Mouse (Mus musculus): ENCODE measurements around the gene Recql.

The Recql gene

GRCm38 (mm10) chr6:142387011-142387754 is at the start of gene Recql, which contains the start of gene Golt1b:
Gene Recql (minus strand): TSS chr6:142387087.
Gene Golt1b (plus strand): TSS chr6:142387221.
- peak; percentile 85 for DNase-seq (ENCODE audit: extremely low read depth, low read depth)

DNA sequence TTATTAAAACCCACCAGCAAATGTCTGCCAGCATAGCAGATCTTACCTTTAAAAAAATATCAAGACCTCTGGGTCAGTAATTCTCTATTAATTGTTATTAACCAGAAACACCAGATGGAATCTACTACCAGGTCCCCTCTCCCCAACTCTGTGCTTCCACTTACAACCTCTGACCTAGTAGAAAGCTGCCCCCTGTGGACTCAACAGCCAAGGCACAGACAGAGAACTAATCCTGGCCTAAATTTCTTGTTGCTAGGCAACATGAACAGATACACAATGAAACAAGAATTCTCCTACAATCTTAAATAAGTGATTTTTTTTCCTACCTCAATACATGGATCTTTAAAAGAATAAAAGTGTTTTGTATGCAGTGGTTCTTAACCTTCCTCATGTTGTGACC is 42.2 kb upstream of the Recql start:
- DNase-seq (ENCODE audit: extremely low read depth, low read depth) = no peak

- no peak for DNase-seq (ENCODE audit: extremely low read depth, low read depth)
Observed at GRCm38 (mm10) chr6:142424976-142425375, 38.1 kb upstream of the Recql start.

GRCm38 (mm10) chr6:142414597-142414996 is 27.7 kb upstream of the Recql start:
- DNase-seq (ENCODE audit: extremely low read depth, low read depth) = no peak

GRCm38 (mm10) chr6:142413845-142414244 is 27.0 kb upstream of the Recql start:
- DNase-seq (ENCODE audit: extremely low read depth, low read depth) = no peak

- no peak for DNase-seq (ENCODE audit: extremely low read depth, low read depth)
Observed at GRCm38 (mm10) chr6:142412906-142413491, 26.1 kb upstream of the Recql start, which contains the start of gene Spx. Gene Spx (plus strand): TSS chr6:142413441.

DNA sequence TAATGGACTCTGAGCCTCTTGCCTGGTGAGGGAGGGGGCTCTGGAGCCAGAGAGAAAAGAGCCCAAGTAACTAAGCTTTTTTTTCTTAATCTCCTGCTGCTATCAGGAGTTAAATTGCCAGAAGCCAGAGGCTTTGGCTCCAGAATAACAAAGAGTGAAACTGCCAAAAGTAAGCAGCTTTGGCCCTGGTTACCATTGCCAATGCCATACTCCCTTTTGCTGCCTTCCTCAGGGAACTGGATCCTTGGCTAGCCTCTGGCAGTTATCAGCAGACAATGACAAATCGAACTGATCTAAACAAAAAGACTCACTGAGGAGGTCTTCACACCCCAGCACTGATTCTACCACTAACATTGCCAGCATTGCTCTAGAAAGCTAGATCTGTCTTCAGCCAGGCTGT is 24.3 kb upstream of the Recql start:
- DNase-seq (ENCODE audit: extremely low read depth, low read depth) = no peak

DNA sequence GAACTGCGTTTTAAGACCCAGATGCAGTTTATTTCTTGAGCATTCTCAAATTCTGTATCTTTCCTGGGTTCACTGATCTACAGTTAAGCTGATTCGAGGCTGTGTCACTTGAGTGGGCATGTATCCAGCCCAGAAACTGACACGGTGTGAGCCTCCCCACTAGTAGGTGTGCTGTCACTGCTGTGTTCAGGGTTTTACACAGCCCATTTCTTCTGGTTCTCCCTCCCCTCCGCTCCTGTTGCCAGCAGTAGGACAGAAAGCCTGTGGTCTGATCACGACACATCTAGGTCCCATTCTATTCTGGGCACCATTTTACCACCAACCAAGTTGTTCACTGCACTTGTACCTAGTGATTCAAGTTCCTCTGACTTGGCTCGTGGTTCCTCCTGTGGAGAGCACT is 8.9 kb upstream of the Recql start:
- DNase-seq (ENCODE audit: extremely low read depth, low read depth) = no peak

GRCm38 (mm10) chr6:142394669-142395068 is 7.8 kb upstream of the Recql start:
- no peak for DNase-seq (ENCODE audit: extremely low read depth, low read depth)

DNA sequence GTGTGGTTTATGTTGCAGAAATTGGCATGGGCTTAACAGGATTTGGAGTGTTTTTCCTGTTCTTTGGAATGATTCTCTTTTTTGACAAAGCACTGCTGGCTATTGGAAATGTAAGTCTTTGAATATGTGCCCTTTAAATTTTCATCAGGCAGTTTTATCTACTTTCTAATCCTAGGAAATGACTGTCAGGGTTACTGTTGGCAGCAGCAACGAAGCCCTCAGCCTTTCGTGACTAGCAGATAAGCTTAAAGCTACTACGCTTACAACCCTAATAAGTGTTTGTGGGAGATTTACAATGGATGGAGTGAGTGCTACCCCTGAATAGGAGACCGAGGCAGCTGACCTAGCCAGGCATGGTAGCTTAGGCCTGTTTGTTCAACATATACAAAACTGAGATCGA is 5.4 kb upstream of the Recql start:
- DNase-seq (ENCODE audit: extremely low read depth, low read depth) = no peak

GRCm38 (mm10) chr6:142389101-142389500 is 2.2 kb upstream of the Recql start:
- DNase-seq (ENCODE audit: extremely low read depth, low read depth) = no peak

GRCm38 (mm10) chr6:142387755-142388271 is 926 bp upstream of the Recql start:
- peak; percentile 22 for DNase-seq (ENCODE audit: extremely low read depth, low read depth)

DNA sequence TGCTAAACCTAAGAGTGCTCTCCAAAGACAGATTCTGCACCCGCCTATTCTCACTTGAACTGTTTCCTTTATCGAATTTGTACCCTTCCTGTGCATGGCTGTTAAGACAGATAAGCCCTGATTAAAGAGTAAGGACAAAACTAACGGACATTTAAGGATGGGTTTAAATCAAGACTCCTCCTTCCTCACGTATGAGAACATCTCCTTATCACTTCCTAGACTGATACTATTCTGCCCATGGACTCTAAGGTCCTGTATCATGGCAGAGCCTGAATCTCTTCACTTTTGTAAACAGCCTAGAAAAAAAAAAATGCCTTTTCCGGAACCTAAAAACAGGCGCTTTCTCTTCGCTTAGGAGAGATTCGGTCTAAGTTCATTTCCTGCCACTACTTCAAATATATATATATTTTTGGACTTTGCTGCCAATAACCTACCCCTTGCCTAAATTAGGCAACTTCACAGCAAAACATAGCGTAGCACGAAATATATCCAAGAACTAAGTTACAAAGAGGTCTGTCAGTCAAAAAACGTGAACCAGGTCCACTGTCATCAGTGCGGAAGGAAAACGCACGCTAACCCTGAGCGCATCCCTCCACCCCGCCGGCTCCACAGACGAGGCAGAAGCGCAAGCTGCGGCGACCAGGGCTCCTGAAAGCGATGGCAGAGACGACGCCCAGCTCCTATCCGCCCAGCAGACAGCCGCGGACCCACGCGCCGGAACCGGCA is 439 bp downstream of the Recql start:
- DNase-seq (ENCODE audit: extremely low read depth, low read depth) = peak; percentile 79

DNA sequence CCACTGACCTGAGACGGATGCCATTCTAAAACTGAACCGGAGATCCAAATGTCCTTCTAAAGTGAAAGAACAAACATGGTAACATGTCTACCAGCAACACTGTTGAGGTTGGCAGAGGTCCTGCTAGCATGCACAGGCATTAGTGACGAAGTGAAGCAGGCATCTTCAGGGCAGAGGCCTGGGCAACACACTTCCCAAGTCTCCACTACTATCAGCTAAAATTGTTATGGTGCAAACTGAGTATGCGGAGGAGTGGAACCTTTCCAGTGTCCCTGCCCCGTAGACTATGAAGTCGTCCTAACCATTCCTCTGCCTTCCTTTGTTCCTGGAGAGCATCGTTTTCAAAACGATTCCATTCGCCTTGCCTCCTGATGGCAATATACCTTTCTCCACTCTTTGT is 2.4 kb downstream of the Recql start:
- DNase-seq (ENCODE audit: extremely low read depth, low read depth) = no peak

DNA sequence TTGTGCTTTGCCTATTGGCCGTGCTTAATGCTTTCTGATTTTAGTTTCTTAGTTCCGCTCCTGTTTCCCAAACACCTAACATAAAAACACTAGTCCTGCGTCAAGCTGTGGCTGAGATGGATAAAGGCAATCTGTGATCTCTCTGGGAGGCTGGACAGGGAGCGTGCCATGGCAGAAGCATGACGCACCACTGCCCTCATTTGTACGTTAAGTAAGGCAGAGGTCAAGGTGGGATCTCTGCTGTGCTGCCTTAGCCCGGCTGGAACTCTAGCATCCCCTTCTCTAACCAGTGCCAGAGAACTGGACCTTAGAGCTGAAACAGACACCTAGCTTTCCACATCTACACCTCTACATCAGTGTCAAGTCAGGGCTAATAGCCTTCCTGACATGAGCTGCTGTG is 5.3 kb downstream of the Recql start:
- DNase-seq (ENCODE audit: extremely low read depth, low read depth) = no peak

DNA sequence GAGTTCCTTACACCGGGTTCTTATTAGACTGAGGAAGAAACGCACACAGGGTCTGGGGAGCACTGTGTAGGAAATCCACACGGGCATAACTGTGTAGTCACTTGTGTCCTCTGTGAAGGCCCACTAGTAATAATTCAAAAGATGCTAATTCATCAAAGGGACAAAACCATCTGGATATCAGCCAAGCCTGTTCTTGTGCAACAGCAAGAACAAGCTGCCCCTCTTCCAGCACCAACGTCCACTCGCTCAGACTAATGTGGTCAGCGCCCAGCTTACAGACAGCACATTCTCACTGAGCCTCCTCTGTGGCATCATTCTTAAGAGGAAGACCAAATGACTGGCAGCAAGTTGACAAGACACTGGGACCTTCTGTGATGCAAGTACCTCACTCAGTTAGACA is 6.9 kb downstream of the Recql start:
- DNase-seq (ENCODE audit: extremely low read depth, low read depth) = no peak

DNA sequence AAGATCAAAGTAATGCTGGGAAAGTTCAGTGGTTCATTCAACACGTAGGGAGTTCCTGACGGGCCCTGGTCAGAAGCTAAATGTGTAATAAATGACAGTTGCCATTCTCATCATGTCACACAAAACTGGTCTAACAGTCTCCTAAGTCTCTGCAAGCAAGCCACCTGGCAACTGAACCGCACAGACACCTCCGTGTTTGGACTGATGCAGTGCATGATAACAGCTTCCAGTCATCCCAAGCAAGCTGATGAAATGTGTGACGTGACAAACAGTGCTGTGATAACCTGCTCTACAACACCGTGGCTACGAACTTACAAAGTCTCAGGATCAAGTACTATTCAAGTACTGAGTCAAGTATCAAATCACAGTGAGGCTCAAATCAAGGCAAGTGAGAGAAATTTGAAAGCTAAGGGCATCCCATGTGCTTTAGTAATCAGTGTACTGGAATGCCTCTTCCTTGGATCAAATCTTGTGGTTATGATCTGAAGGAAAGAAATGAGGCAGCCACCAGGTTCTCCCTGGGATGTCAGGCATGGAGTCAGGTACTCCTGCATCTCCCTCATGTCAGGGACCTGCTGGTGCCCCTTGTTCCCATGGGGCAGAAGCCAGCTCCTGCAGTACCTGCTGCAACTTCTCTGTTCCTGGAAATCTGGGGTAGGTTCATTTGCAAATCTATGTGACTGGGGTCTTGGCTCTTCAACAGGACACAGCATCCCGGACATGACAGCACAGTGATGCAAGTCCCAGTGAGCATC is 8.1 kb downstream of the Recql start:
- DNase-seq (ENCODE audit: extremely low read depth, low read depth) = no peak

DNA sequence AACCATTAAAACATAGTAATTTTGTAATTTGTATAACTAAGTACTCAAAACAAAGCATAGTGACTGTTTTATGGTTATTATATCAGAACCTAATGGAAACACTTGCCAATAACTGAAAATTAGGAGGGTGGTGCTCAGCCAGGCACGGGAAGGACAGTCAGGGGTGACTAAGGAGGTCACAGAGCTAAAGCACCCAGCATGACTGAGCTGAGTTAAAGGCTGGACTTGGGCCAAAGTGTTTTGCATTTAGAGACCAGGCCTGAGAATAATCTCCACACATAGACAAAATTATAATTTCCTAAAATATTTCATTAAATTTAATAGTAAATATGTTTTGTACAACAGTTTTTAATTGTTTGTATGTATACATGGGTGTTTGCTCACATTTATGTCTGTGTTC is 9.8 kb downstream of the Recql start:
- DNase-seq (ENCODE audit: extremely low read depth, low read depth) = no peak

DNA sequence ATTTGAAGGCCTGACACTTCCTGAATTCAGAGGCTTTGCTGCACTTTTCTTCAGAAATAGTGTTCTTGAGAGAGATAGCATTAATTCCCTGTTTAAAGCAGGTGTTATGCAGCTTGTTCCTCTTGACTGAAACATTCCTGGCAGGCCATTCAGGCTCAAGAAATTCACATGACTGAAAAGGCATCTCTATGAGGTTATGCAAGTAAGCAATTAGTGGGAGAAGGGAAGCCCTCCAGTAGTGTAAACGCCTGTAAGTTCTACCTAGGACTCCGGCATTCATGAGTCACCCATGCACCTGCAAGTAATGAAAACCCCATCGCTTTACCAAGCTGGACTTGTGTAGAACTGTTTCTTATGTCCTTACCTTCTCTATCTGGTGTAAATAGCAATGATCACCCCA is 17.3 kb downstream of the Recql start:
- no peak for DNase-seq (ENCODE audit: extremely low read depth, low read depth)

- no peak for DNase-seq (ENCODE audit: extremely low read depth, low read depth)
Observed at GRCm38 (mm10) chr6:142367565-142367964, 19.3 kb downstream of the Recql start.

- DNase-seq (ENCODE audit: extremely low read depth, low read depth) = no peak
Observed at GRCm38 (mm10) chr6:142366473-142367018, 20.3 kb downstream of the Recql start.
